ENCODE assay signal across 10 mouse cellular contexts in the genomic region with DNA sequence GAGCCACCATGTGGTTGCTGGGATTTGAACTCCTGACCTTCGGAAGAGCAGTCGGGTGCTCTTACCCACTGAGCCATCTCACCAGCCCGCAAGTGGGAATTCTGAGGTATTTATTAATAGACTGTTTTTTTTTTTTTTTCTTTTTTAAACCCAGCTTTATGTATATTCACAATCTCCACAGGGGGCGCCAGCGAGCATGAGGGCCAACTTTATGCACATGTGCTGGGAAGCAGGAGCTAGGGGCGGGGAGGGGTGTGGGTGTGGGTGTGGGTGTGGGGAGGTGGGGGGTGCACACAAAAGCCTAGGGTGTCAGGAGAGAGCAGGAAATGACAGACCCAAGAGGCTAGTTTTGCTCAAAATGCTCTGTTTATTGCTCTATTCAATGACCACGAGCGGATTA. TPM values are rescaled to one million over a fixed set of nuclear protein-coding genes. Genes with fewer than 3 reads are reported as not detected.
DNase-seq lines count a peak whose midpoint lies in the region; ATAC-seq and TF ChIP-seq lines count a peak whose summit lies in the region.
"Had no signal": no experiment of that assay in that cellular context is flagged by ENCODE, and none has a peak within 500 bp of the region (broad histone marks: within the 10 kb centered on the region; RNA-seq: fewer than 3 reads in every experiment).

No protein-coding gene starts in this region.

- intact Hi-C loops in left cerebral cortex, postnatal 4 days (cut with DNase I): no loop called here
- intact Hi-C loops in left cerebral cortex, postnatal 25 days (cut with DNase I): no loop called here

- H3K27ac ChIP-seq in cerebellum, adult 2 months (ENCODE audit: insufficient read depth, low read length): no peak overlapping the region
- H3K27ac ChIP-seq in heart, embryonic 12.5 days (ENCODE audit: poor library complexity, severe bottlenecking): no peak overlapping the region
- H3K27ac ChIP-seq in forebrain, embryonic 10.5 days: no peak overlapping the region
- H3K27ac ChIP-seq: heart, embryonic 13.5 days; macrophage had no signal

- TF ChIP-seq POLR2A in cerebellum, adult 2 months (IDR thresholded peaks at IDR 0.05; ENCODE audit: borderline replicate concordance, insufficient read depth, low read length): no peak

- no peak overlapping the region for H3K9ac ChIP-seq in heart, embryonic 12.5 days
- H3K9ac ChIP-seq: heart, embryonic 13.5 days had no signal

- H3K4me2 ChIP-seq in heart, embryonic 12.5 days: no peak overlapping the region
- H3K4me2 ChIP-seq: heart, embryonic 13.5 days had no signal

- no peak for DNase-seq in cerebellum, adult 2 months
- DNase-seq in cerebellum, adult 11-12 months: no peak
- peak; percentile 58 for DNase-seq in left cerebral cortex, postnatal 4 days
- no peak for DNase-seq in left cerebral cortex, postnatal 25 days (ENCODE audit: low spot score in 2 of 2)
- peak; percentile 19 for DNase-seq in c-Kit-negative CD71-positive TER-119-positive erythroid progenitor cells, embryonic 14.5 days (ENCODE audit: low read depth, low spot score)
- peak; percentile 54 to 63 for DNase-seq in lung, postnatal 4 days
- no peak for DNase-seq in forebrain, embryonic 10.5 days (ENCODE audit: extremely low spot score, low spot score)

- no peaks in the 10 kb centered on the region for H3K9me3 ChIP-seq in heart, embryonic 12.5 days (replicated peaks)
- no peaks in the 10 kb centered on the region for H3K9me3 ChIP-seq in forebrain, embryonic 10.5 days
- H3K9me3 ChIP-seq: heart, embryonic 13.5 days had no signal

- H3K27me3 ChIP-seq in cerebellum, adult 2 months (ENCODE audit: control insufficient read depth, insufficient read depth, low read length): no peaks in the 10 kb centered on the region
- H3K27me3 ChIP-seq in heart, embryonic 12.5 days (replicated peaks): 0 out of 2 replicates have a peak, but pooled peaks cover 4% of the 10 kb centered on the region
- H3K27me3 ChIP-seq in forebrain, embryonic 10.5 days (ENCODE audit: poor library complexity, severe bottlenecking): no peaks in the 10 kb centered on the region
- H3K27me3 ChIP-seq: heart, embryonic 13.5 days had no signal

- WGBS in cerebellum, adult 2 months: 72% methylated on average over 8 of the region's 8 CpGs
- WGBS in heart, embryonic 12.5 days: 63% methylated on average over 8 of the region's 8 CpGs
- 74% methylated on average over 8 of the region's 8 CpGs for WGBS in forebrain, embryonic 10.5 days

- 0 out of 2 replicates have a peak, but pooled peaks have one; percentile 16 for TF ChIP-seq CTCF in cerebellum, adult 2 months (IDR thresholded peaks at IDR 0.05; ENCODE audit: borderline replicate concordance, insufficient read depth, low read depth, low read length)

- no peaks in the 10 kb centered on the region for H3K36me3 ChIP-seq in heart, embryonic 12.5 days
- H3K36me3 ChIP-seq in forebrain, embryonic 10.5 days (replicated peaks): no peaks in the 10 kb centered on the region
- H3K36me3 ChIP-seq: heart, embryonic 13.5 days had no signal

- no peak overlapping the region for H3K4me3 ChIP-seq in cerebellum, adult 2 months (replicated peaks; ENCODE audit: insufficient read depth, low read depth, low read length)
- no peak overlapping the region for H3K4me3 ChIP-seq in heart, embryonic 12.5 days
- H3K4me3 ChIP-seq in forebrain, embryonic 10.5 days: no peak overlapping the region
- H3K4me3 ChIP-seq: heart, embryonic 13.5 days had no signal

- ATAC-seq in heart, embryonic 12.5 days (ENCODE audit: insufficient number of reproducible peaks, low FRiP score): no peak

- H3K4me1 ChIP-seq in cerebellum, adult 2 months (ENCODE audit: control insufficient read depth, insufficient read depth, low read length): no peaks in the 10 kb centered on the region
- H3K4me1 ChIP-seq in heart, embryonic 12.5 days (replicated peaks): peaks cover 24% of the 10 kb centered on the region
- H3K4me1 ChIP-seq in forebrain, embryonic 10.5 days: peaks cover 14% of the 10 kb centered on the region

RNA-seq across cellular contexts. Expression of gene Tmem86a, which starts 27.1 kb away (rescaled TPM):
- polyA plus RNA-seq in cerebellum, adult 2 months (2012; rRNA removed): 18.1 and 19.0 TPM in 2 replicates
- 10 to 100 TPM; 10.6 to 12.4 TPM for total RNA-seq in left cerebral cortex, postnatal 4 days (2021)
- 10 to 100 TPM; 16.4 to 19.4 TPM for total RNA-seq in left cerebral cortex, postnatal 25 days (2021)
- 19.2 and 22.0 TPM in 2 replicates for polyA plus RNA-seq in heart, embryonic 12.5 days (2016; fragmentation: Nextera tagmentation; extraction: Ambion mirVana)
- polyA plus RNA-seq in forebrain, embryonic 10.5 days (2016; fragmentation: Nextera tagmentation; extraction: Ambion mirVana): 9.8 and 10.5 TPM in 2 replicates

RNA-seq across cellular contexts. Expression of gene Ptpn5, which starts 56.0 kb away (rescaled TPM):
- 47.4 and 61.1 TPM in 2 replicates for polyA plus RNA-seq in cerebellum, adult 2 months (2012; rRNA removed)
- 100 to 1,000 TPM; 138 to 140 TPM for total RNA-seq in left cerebral cortex, postnatal 4 days (2021)
- total RNA-seq in left cerebral cortex, postnatal 25 days (2021): 100 to 1,000 TPM; 150 to 173 TPM
- 0.10 TPM in 1 of 2 replicates, not detected in the other for polyA plus RNA-seq in heart, embryonic 12.5 days (2016; fragmentation: Nextera tagmentation; extraction: Ambion mirVana)
- polyA plus RNA-seq in forebrain, embryonic 10.5 days (2016; fragmentation: Nextera tagmentation; extraction: Ambion mirVana): 2.9 and 4.1 TPM in 2 replicates
- polyA plus RNA-seq: macrophage had no signal

Comparison
In these comparisons a context has a peak if more than half of its experiments do, and no peak if none do; other contexts are left out.
1. DNase-seq: peak in left cerebral cortex, postnatal 4 days (single experiment), c-Kit-negative CD71-positive TER-119-positive erythroid progenitor cells, embryonic 14.5 days (single experiment) and lung, postnatal 4 days (2 of 2); none in cerebellum, adult 2 months (0 of 2), cerebellum, adult 11-12 months (single experiment), left cerebral cortex, postnatal 25 days (0 of 2) and forebrain, embryonic 10.5 days (single experiment).